Mouse (Mus musculus) skeletal muscle tissue, adult 2 months (tissue): Measurements from ENCODE around the gene Kti12.

Experiments used
- DNase-seq: peaks from one replicate; pipeline ENCODE4 v3.0.0-alpha.2; 2012; ENCODE audit warnings: low read depth, low spot score

The Kti12 gene

DNA sequence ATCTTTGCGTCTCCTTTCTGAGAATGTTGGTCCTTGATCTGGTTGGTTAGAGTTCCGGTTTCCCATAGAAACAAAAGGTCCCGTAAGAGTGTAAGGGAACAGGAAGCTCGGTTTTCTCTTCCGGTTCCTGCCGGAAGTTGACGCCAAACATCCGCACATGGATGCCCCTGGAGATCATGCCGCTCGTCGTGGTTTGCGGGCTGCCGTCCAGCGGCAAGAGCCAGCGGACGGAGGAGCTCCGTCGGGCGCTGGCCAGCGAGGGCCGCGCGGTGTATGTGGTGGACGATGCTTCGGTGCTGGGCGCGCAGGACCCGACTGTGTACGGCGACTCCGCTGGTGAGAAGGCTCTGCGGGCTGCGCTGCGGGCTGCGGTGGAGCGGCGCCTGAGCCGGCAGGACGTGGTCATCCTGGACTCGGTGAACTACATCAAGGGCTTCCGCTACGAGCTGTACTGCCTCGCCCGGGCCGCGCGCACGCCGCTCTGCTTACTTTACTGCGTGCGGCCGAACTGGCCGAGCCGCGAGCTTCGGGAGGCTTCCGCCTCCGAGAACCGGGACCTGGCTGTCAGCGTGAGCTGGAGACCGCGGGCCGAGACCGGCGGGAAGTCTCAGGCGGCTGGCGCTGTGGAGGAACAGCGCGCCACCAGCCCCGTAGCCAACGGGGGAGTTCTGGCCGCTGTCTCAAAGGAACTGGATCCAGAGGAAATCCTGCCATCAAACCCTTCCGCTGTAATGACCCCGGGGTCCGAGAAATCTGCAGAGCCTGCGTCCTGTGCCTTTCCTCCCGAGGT, at the start of gene Kti12:
Kti12 (plus strand) TSS at position 71 of the 790 bp plus-strand sequence.
- peak; percentile 82 for DNase-seq

DNA sequence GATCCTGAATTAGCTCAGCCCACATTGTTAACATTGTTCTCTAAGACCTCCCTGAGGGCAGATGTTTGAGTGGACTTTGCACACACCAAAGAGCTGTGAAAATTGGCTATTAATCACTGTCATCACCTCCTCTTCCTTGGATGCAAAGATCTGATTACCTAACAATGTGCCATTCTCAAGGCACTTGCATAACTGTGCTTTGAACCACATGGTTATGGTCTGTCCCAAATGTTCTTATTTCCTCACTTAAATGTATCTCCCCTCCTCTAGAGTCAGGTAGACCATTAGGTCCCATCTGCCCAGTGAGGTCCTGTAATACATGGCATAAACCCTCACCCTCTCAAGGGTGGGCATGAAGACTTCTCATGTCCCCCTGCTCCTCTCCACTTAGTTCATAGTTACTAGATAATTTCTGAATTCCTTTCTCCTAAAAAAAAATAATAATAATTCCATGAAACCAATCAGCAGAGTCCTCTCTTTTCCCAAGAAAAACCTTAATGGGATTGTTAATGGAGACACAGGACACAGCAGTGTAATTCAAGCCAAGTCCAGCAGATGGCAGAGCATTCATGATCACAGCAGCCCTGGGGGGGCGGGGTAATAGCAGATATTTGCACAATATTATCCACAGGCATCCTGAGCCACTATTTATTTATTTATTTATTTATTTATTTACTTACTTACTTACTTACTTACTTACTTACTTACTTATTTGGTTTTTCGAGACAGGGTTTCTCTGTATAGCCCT, 49.3 kb upstream of the Kti12 start:
- peak; percentile 24 for DNase-seq

- no peak for DNase-seq
Measured at GRCm38 (mm10) chr4:108803535-108803934, 44.0 kb upstream of the Kti12 start.

- DNase-seq: no peak
Measured at GRCm38 (mm10) chr4:108811142-108811541, 36.4 kb upstream of the Kti12 start.

DNA sequence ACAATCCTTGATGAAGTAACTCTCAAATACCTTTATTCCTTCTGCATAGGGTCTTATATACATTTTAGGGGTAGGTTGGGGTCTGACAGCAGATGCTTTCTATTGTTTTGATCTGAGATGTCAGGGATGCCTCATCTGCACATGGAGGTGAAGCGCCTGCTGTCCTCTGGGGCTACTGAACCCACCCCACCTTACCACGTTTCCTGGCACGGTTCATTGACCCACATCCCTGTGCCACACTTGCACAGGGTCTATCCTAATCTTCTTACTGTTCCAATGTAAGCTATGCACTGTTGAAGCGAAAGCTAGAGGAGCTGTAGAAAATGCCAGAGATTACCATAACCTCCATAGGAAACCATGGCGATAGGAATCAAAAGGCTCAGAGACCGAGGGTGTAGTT, 36.0 kb upstream of the Kti12 start:
- no peak for DNase-seq

DNA sequence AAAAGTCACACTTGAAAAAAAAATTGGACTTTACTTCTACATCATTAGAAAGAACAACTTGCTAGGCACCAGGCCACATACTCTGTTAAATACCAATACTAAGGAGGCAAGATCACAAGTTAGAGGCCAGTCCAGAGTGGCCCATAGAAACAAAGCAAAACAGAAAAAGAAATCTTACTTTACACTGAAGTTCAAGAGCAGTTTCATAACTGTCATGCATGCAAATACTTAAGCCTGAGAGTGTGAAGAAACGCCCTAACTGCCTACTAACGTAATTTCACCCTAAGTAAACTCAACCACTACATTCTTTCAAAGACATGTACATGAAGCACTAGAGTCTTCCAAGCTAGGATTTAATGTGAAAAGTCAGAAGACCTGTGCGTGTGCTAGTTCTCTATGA, 21.9 kb upstream of the Kti12 start:
- DNase-seq: no peak

DNA sequence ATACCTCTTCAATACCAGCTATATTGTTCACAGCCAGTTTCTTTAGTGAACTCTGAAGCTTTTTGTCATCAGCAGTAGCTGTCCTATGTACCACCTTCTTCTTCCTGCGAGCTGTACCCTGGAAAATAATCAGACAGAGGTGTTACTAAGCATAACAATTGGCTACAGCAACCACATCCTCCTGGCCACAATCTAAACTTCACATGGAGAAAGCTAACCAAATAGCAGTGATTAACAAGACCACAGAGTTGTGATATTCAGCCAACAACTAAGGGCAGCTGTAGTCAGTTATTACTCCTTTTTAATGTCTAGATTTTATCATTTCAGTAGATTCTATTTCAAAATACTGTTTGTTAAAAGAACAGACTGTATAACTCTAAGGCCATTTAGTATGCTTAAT, 21.5 kb upstream of the Kti12 start:
- DNase-seq: no peak

- DNase-seq: no peak
Measured at GRCm38 (mm10) chr4:108826643-108827042, 20.9 kb upstream of the Kti12 start.

GRCm38 (mm10) chr4:108830698-108831097, 16.9 kb upstream of the Kti12 start:
- DNase-seq: no peak

DNA sequence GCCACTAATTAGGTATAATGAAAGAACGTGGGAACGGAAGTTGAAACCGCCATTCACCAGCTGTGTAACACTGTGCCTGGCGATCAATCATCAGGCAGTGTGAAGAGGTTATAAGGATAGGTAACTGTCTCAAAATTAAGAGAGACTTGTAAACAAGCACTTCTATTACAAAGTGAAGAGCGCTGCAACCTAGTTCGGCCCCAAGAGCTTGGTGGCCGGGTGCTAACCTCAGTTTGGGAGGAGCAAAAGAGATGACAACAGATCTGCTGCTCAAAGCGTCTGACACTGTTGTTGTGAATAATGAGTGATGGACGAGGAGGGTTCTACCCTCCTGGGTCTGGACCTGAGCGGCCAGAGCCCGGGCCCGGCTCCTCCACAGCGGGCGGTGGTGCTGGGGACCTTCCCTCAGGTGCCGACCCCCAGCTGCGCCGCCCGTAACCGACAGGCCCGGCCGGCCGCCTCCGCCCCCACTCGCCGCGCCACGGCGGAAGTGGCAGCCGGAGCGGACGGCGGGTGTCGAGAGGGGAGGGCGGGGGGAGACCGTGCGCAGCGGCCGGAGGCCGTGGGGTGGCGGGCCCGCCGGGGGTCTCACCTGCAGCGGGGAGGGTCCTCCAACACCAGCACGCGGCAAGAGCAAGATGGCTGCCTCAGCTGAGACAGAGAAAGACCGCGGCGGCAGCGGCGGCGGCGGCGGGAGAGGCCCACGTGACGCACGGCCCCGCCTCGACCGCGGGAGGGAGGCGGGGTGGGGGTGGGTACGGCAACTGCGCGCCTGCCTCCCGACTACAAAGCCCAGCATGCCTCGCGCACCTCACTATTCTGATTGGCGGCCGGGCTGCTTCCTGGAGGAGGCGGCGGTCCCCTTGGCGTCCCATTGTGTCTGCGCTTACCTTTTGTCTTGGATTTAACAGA, 14.4 kb upstream of the Kti12 start, which contains the start of gene Btf3l4:
Btf3l4 (minus strand) TSS at position 699 of the 912 bp plus-strand sequence.
- DNase-seq: peak; percentile 88

GRCm38 (mm10) chr4:108833828-108834114, 13.8 kb upstream of the Kti12 start:
- peak; percentile 52 for DNase-seq

DNA sequence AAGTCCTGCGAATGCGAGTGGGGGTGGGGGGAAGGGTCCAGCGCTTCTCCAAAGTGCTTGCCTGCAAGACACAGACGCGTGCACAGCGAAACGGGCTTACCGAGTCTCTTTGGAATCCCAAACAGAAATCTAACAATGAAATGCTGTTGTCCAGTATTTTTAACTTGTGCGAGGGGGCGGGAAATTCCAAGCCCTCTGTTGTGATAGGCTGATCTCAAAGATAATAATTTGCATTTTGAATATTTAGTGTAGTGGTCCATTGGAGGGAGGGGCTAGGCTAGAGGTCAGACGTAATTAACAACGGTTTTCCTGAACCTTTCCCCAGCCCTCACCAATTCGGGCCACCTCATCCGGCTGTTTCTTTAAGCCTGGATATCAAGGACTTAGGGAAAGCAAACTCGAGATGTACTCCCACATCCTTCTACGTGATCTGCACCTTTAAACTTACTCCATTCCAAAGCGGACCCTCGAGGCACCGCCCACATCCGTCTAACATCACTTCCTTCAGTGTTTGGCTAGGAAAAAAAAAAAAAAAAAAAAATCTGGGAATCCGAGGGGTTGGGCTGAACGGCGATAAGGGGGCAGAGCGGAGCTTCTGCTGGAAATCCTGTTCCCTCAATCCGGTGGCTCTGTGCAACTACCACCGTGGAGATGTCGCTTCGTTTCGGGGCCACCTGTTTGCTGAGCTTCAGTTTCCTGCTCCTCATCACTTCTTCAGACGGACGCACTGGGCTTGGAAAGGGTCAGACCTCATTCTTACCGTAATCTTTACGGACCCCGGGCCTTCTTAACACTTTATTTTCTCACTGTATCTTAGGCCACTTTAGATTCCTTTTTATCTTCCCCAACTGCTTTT, 13.2 kb upstream of the Kti12 start, which contains the start of gene Txndc12:
Txndc12 (plus strand) TSS at position 487 of the 856 bp plus-strand sequence.
- peak; percentile 79 for DNase-seq

- no peak for DNase-seq
Measured at GRCm38 (mm10) chr4:108834971-108835311, 12.6 kb upstream of the Kti12 start.

GRCm38 (mm10) chr4:108835496-108835895, 12.1 kb upstream of the Kti12 start:
- DNase-seq: no peak

DNA sequence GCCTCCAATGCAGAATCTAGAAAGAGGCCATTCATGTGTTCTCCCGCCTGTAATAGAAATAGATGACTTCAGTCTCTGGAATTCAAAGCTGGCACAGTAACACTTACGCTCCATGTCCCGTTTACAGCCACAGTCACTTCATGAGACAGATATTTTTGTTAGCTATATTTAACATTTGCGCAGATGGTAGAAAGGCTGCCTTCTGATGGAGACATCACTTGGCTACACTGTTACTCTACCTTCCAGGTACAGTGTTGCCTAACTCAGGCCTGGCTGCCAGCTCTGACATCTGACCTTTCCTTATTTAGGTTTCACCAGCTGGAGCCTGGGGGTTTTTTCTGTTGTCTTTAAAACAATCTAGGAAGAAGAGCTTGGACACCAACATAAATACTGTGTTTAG, 9.6 kb upstream of the Kti12 start:
- peak; percentile 19 for DNase-seq

GRCm38 (mm10) chr4:108841920-108842578, 5.5 kb upstream of the Kti12 start:
- DNase-seq: no peak

DNA sequence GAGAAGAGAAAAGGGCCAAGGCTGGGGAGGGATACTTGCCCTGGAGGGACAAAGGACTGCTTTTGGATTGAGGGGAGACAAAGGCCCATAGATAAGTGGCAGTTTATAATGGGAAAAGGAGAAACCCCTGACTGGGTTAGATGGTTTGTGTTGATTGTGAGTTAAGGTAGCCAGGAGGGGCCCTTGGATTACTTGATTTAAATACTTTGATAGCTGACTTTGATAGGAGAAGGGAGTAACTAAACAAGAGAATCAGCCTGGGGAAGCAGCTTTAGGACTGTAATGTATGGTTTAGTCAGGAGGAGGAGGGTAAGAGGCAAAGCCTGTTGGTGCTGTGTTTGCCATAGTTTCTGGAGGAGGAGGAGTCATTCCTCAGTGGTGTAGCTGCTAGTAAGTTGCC, 4.2 kb upstream of the Kti12 start:
- DNase-seq: no peak

- no peak for DNase-seq
Measured at GRCm38 (mm10) chr4:108845824-108846569, 1.6 kb upstream of the Kti12 start.

DNA sequence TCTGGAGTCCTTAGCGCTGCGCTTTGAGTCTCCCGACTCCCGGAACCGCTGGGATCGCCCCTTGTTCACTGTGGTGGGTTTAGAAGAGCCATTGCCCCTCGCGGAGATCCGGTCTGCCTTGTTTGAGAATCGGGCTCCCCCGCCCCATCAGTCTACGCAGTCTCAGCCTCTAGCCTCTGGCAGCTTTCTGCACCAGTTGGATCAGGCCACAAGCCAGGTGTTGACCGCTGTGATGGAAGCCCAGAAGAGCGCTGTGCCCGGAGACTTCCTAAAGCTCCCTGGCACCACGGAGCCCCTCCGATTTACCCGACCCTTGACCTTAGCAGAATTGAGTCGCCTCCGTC, 892 bp downstream of the Kti12 start, which contains the start of gene A730015C16Rik:
A730015C16Rik (minus strand) TSS at position 115 of the 344 bp plus-strand sequence.
- DNase-seq: peak; percentile 7

- no peak for DNase-seq
Measured at GRCm38 (mm10) chr4:108866806-108867205, 19.2 kb downstream of the Kti12 start.
